Mouse (Mus musculus) T-cell, adult 2 months (primary cell): ENCODE data around the gene 4930507D05Rik.
"Not testable (repeated sequence)": the region's sequence is repeated elsewhere in the genome, so short reads cannot be mapped to it uniquely, and the experiment has no call there.

ENCODE experiments used
- DNase-seq: peaks from one replicate; pipeline ENCODE4 v3.0.0; 2022; ENCODE audit warnings: low spot score

4930507D05Rik gene

GRCm38 (mm10) chr10:62476980-62477379 is 27.7 kb downstream of the 4930507D05Rik start:
- DNase-seq, result no peak

- DNase-seq, result no peak
These were observed 32.0 kb downstream of the 4930507D05Rik start for GRCm38 (mm10) chr10:62481108-62481852.

DNA sequence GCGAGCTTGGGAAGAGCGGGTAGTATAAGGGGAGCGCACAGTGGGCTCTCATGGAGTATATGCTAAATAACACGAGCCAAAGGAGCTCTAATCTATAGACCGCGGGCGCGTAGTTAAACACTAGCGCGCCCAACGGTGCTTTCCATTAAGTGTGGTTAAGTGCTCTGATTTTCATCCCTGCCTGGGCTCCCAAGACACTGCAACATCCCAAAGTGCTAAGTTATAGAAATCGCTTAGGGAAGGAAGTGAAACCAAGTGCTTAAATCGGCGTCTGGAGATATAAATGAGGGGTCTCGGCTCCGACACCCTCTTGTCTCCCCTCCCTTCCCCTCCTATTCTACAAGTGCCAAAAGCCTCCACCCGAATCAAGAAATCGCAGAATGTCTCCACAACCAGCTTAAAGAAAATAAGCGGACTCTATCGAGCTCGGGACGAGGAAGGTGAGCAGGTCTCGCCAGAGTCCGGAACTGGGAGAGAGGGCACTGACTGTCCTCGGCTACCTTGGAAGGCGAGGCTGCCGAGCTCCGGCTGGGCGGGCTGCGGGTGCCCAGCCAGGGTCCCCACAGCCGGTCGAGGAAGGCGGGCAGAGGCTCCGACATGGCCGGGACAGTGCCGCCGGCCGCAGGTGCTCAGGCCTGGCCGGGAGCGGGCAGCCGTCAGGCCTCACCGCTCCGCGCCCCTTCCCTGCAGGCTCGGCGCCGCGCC is 36.7 kb downstream of the 4930507D05Rik start:
- DNase-seq, result no peak

- DNase-seq, result peak; percentile 96
These were observed 37.5 kb downstream of the 4930507D05Rik start, which contains the start of gene Vps26a for GRCm38 (mm10) chr10:62486618-62487415. TSS of gene Vps26a (minus strand) at chr10:62486805.

GRCm38 (mm10) chr10:62488266-62488665 is 39.0 kb downstream of the 4930507D05Rik start:
- DNase-seq, result peak; percentile 58

GRCm38 (mm10) chr10:62491681-62492080 is 42.4 kb downstream of the 4930507D05Rik start:
- not testable (repeated sequence) for DNase-seq

DNA sequence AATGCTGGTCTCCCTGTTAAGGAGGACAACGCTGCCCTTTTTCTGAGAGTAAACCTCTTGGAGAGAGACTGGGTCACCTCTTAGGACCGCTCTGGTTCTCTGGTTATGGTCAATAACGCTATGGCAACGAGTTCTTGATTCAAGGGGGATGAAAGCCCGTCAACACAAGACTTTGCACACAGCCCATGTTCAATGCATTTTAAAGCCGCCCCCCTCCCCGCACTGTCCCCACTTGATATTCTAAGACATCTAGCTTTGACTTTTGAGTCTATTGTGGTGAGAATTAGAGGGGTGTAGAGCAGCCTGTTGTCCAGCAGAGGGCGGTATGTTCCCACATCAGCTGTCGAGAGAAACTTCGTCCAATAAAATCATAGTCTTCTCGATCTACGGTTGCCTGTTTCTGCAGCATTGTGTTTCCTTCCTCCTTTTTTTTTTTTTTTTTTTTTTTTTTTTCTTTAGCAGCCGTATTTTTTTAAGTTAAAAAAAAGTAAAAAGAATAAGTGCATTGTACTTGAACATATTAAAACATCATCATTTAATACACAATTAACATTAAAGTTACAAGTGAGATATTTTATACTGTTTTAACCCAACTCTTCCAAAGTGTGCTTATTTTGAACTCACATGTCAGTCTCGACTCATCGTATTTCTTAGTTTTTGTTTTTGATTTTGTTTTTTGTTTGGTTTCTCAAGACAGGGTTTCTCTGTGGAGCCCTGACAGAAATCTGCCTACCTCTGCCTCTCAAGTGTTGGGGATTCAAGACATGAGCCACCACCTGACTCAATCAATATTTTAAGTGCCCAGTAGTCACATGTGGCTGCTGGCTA is 51.0 kb downstream of the 4930507D05Rik start:
- peak; percentile 79 for DNase-seq
